Mouse (Mus musculus) heart, embryonic 14.5 days (tissue): ENCODE measurements around the gene D130043K22Rik. TPM values are rescaled to one million over a fixed set of nuclear protein-coding genes. Genes with fewer than 3 reads are reported as not detected.

Experiments used
- ATAC-seq: fragments of 200-750 bp; cut with Nextera tagmentation; 2 replicates; pipeline ENCODE4 v1.8.0; 2017; ENCODE audit warnings: low read depth, moderate TSS enrichment; ENCODE audit not compliant: insufficient number of reproducible peaks, insufficient read depth, low FRiP score
- H3K27ac ChIP-seq, 2 experiments: fragments of 200-500 bp in 1 of 2; fragments of 300-500 bp in 1 of 2; sonication (generic) in 1 of 2; replicated peaks in 1 of 2; 2 replicates each; pipeline ENCODE4 v1.5.1; 2012 to 2014; ENCODE audit warnings: low read depth in 2 of 2, low read length in 2 of 2, control low read depth in 1 of 2, mild to moderate bottlenecking in 1 of 2, mixed read lengths in 1 of 2; ENCODE audit not compliant: control insufficient read depth in 1 of 2, insufficient read depth in 1 of 2
- H3K27me3 ChIP-seq: fragments of 300-500 bp; sonication (generic); 2 replicates; pipeline ENCODE4 v1.6.1; 2014; ENCODE audit warnings: mild to moderate bottlenecking, low read length, control low read depth; ENCODE audit not compliant: control insufficient read depth, insufficient read depth
- H3K36me3 ChIP-seq: fragments of 300-500 bp; sonication (generic); 2 replicates; pipeline ENCODE4 v1.6.1; 2014; ENCODE audit warnings: mild to moderate bottlenecking, control low read depth, low read length, mixed read lengths; ENCODE audit not compliant: control insufficient read depth, insufficient read depth
- H3K4me1 ChIP-seq, 2 experiments: fragments of 200-500 bp in 1 of 2; fragments of 300-500 bp in 1 of 2; sonication (generic) in 1 of 2; 2 replicates each; pipeline ENCODE4 v1.6.1; 2012 to 2014; ENCODE audit warnings: low read length in 2 of 2, control low read depth in 1 of 2, mixed read lengths in 1 of 2; ENCODE audit not compliant: control insufficient read depth in 2 of 2, insufficient read depth in 2 of 2
- H3K4me2 ChIP-seq: fragments of 300-500 bp; sonication (generic); 2 replicates; pipeline ENCODE4 v1.6.1; 2014; ENCODE audit warnings: mild to moderate bottlenecking, low read length
- H3K4me3 ChIP-seq, 2 experiments: fragments of 200-500 bp in 1 of 2; fragments of 300-500 bp in 1 of 2; sonication (generic) in 1 of 2; 2 replicates each; pipeline ENCODE4 v1.5.1; 2012 to 2014; ENCODE audit warnings: low read length in 2 of 2, mild to moderate bottlenecking in 2 of 2, control low read depth in 1 of 2, low read depth in 1 of 2, moderate library complexity in 1 of 2; ENCODE audit not compliant: control insufficient read depth in 1 of 2, insufficient read depth in 1 of 2
- H3K9ac ChIP-seq: fragments of 300-500 bp; sonication (generic); 2 replicates; pipeline ENCODE4 v1.6.1; 2014; ENCODE audit warnings: mild to moderate bottlenecking, low read length
- H3K9me3 ChIP-seq: fragments of 300-500 bp; sonication (generic); 2 replicates; pipeline ENCODE4 v1.6.1; 2016; ENCODE audit warnings: low read length, control low read depth; ENCODE audit not compliant: control insufficient read depth
- WGBS: fragments of 180-500 bp; shearing (Covaris S2); extraction: QIAGEN DNeasy Blood & Tissue Kit; methylation state at CpG from one replicate; pipeline ENCODE4 v1.1.7; 2014; 5-methylcytosine and 5-hydroxymethylcytosine counted together
- polyA plus RNA-seq: library from polyadenylated mRNA; unstranded; fragments of >200 nt; fragmentation: Nextera tagmentation; extraction: Ambion mirVana; gene quantifications from 2 replicates; pipeline ENCODE4 v1.2.1, GENCODE M21; 2014

The D130043K22Rik gene
- polyA plus RNA-seq, 1 experiment from 2014 or later = 0.04 TPM

DNA sequence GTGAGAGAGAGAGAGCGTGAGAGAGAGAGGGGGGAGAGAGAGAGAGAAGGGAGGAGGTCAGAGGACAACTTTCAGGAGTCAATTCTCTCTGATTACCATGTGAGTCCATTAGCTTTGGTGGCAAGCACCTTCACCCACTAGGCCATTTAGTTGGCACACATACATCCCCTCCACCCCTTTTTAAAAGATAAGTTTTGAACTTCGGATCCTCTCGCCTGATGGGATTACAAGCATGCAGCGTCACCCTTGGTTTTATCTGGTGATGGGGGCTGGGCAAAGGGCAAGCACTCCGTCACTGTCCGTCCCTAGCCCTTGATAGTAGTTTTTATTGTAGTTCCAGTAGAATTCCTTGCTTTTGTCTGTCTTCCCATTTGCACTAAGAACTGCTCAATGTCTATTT lies 35.3 kb downstream of the D130043K22Rik start:
- 70% methylated on average over 6 of the region's 6 CpGs for WGBS
- Histone ChIP-seq H3K9me3 (peaks cover 8% of the 10 kb centered on the region; the same call in 1 of the 2 replicates), H3K4me3 (no peak overlapping the region), H3K36me3 (no peaks in the 10 kb centered on the region), H3K4me1 (no peaks in the 10 kb centered on the region), H3K27ac (no peak overlapping the region), H3K4me2 (no peak overlapping the region), H3K9ac (no peak overlapping the region), H3K27me3 (no peaks in the 10 kb centered on the region)
- no peak for ATAC-seq

- no peak overlapping the region for H3K27ac ChIP-seq
- H3K4me1 ChIP-seq = no peaks in the 10 kb centered on the region
- ATAC-seq = no peak
- WGBS = 80% methylated on average over 5 of the region's 5 CpGs
- H3K9ac ChIP-seq = no peak overlapping the region
- no peak overlapping the region for H3K4me3 ChIP-seq
- no peak overlapping the region for H3K4me2 ChIP-seq
- H3K36me3 ChIP-seq = no peaks in the 10 kb centered on the region
- H3K27me3 ChIP-seq = no peaks in the 10 kb centered on the region
- H3K9me3 ChIP-seq = peaks cover 3% of the 10 kb centered on the region; the same call in 1 of the 2 replicates
Measured at GRCm38 (mm10) chr13:24880704-24881103, 35.8 kb downstream of the D130043K22Rik start.

DNA sequence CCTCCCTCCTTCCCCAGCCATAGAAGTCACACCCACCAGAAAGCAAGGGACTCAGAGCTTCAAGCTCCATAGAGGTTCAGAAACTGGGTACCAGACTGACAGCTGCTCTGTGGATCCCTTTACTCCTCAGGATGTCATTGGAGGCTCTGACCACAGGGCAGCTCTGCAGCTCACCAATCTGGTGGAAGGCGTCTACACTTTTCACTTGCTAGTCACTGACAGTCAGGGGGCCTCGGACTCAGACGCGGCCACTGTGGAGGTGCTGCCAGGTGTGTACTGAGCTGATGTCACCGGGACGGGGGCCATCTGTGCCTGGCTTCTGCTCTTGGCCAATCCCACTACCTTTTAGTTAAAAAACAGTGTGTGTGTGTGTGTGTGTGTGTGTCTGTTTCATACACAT lies 37.5 kb downstream of the D130043K22Rik start:
- Histone ChIP-seq H3K4me3 (no peak overlapping the region), H3K27me3 (no peaks in the 10 kb centered on the region), H3K9me3 (peaks cover 3% of the 10 kb centered on the region; the same call in 1 of the 2 replicates), H3K27ac (no peak overlapping the region), H3K9ac (no peak overlapping the region), H3K36me3 (no peaks in the 10 kb centered on the region), H3K4me2 (no peak overlapping the region), H3K4me1 (no peaks in the 10 kb centered on the region)
- no peak for ATAC-seq
- WGBS = 92% methylated on average over 6 of the region's 6 CpGs

DNA sequence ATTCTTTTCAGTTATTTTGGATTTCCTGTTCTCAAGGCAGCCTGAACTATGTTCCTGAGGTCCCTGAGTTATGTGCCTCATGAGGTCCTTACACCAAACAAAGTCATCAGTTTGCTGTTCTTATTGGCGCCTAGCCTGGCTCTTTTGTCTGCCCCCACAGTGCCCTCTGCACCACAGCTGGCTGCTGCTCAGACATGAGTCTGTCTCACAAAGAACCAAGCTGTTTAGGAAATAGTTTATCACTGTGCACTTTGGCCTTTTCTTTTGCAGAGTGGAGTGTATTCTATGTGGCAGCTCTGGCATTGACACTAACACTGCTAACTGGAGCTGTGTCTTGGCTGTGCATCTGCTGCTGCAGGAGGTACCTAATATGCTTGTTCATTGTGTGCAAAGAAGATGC lies 44.6 kb downstream of the D130043K22Rik start:
- 47% methylated on average over 1 of the region's 1 CpGs for WGBS
- Histone ChIP-seq H3K9ac (no peak overlapping the region), H3K36me3 (no peaks in the 10 kb centered on the region), H3K4me2 (no peak overlapping the region), H3K27me3 (no peaks in the 10 kb centered on the region), H3K9me3 (no peaks in the 10 kb centered on the region), H3K27ac (no peak overlapping the region), H3K4me1 (no peaks in the 10 kb centered on the region), H3K4me3 (no peak overlapping the region)
- no peak for ATAC-seq

DNA sequence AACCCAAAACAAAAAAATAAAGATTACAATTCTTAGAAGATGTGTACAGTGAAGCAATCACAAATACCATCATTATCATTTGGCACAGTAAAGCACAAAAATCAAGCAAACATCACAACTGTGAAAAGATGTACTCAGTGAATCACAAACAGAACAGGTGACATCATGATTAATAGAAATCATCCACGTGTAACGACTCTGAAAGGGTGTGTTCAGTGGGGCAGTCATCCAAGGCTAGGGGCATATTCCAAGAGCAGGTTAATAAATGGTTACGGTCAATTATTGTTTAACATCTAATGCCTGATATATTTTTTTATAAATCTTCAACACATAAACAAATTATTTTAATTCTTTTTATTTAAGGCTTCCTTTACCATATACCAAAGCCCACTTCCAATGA lies 47.6 kb downstream of the D130043K22Rik start:
- Histone ChIP-seq H3K36me3 (no peaks in the 10 kb centered on the region), H3K4me2 (no peak overlapping the region), H3K9me3 (no peaks in the 10 kb centered on the region), H3K4me3 (no peak overlapping the region), H3K27me3 (no peaks in the 10 kb centered on the region), H3K4me1 (no peaks in the 10 kb centered on the region), H3K9ac (no peak overlapping the region), H3K27ac (no peak overlapping the region)
- 80% methylated on average over 3 of the region's 3 CpGs for WGBS
- ATAC-seq = no peak

GRCm38 (mm10) chr13:24893880-24894279 lies 48.9 kb downstream of the D130043K22Rik start:
- H3K4me3 ChIP-seq = no peak overlapping the region
- no peak overlapping the region for H3K27ac ChIP-seq
- no peak for ATAC-seq
- H3K27me3 ChIP-seq = no peaks in the 10 kb centered on the region
- WGBS = 73% methylated on average over 2 of the region's 2 CpGs
- peaks cover 0 to 2% of the 10 kb centered on the region in 2 experiments; a peak in 1 of 4 replicates for H3K4me1 ChIP-seq
- no peaks in the 10 kb centered on the region for H3K9me3 ChIP-seq
- no peak overlapping the region for H3K9ac ChIP-seq
- H3K36me3 ChIP-seq = no peaks in the 10 kb centered on the region
- no peak overlapping the region for H3K4me2 ChIP-seq

- H3K4me3 ChIP-seq = no peak overlapping the region
- no peak overlapping the region for H3K4me2 ChIP-seq
- H3K36me3 ChIP-seq = no peaks in the 10 kb centered on the region
- WGBS = 82% methylated on average over 2 of the region's 2 CpGs
- peaks cover 4 to 10% of the 10 kb centered on the region in 2 experiments; a peak in 3 of 4 replicates for H3K4me1 ChIP-seq
- no peaks in the 10 kb centered on the region for H3K27me3 ChIP-seq
- ATAC-seq = no peak
- no peak overlapping the region for H3K9ac ChIP-seq
- no peak overlapping the region for H3K27ac ChIP-seq
- H3K9me3 ChIP-seq = peaks cover 4% of the 10 kb centered on the region; the same call in 1 of the 2 replicates
Measured at GRCm38 (mm10) chr13:24901916-24902315, 57.0 kb downstream of the D130043K22Rik start.

DNA sequence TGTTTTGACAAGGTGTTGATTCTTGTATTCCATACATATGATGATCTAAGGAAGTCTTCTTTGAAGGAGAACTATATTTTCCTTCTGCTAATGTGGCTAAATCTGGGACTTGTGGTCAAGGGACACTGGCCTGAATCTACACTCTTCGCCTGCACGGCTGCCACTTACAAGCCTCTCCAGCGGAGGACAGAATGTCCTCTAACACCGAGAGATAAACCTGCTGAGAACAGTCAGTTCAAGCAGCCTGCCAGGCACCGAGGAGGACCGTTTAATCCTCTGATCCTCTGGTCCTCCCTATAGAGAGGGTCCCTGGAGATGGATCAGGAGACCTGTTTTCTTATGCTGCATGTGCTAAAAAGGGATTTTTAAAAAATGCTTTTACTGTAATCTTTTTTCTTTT lies 58.5 kb downstream of the D130043K22Rik start:
- ATAC-seq = no peak
- Histone ChIP-seq H3K36me3 (no peaks in the 10 kb centered on the region), H3K4me1 (peaks cover 2 to 10% of the 10 kb centered on the region in 2 experiments; a peak in 3 of 4 replicates), H3K27me3 (no peaks in the 10 kb centered on the region), H3K4me3 (no peak overlapping the region), H3K9ac (no peak overlapping the region), H3K27ac (peak overlapping the region in 1 of 2 experiments; percentile 25; a peak in 2 of 4 replicates), H3K4me2 (no peak overlapping the region), H3K9me3 (peaks cover 4% of the 10 kb centered on the region; the same call in 1 of the 2 replicates)
- 35% methylated on average over 6 of the region's 6 CpGs for WGBS
